Mouse (Mus musculus) bone marrow macrophage, adult 2 months (primary cell): ENCODE measurements around the gene Tiam1.

Experiments used
- CTCF ChIP-seq: IDR thresholded peaks from 2 replicates; pipeline ENCODE4 v1.5.1; 2012; ENCODE audit warnings: low read depth, mild to moderate bottlenecking, low read length, moderate library complexity
- POLR2A ChIP-seq: IDR thresholded peaks from 2 replicates; pipeline ENCODE4 v1.6.1; 2012; ENCODE audit warnings: mild to moderate bottlenecking, low read depth, low read length, borderline replicate concordance

GRCm38 (mm10) chr16:89839829-89840228 is 303.7 kb downstream of the Tiam1 start:
- TF ChIP-seq CTCF (no peak), POLR2A (no peak)
